Mouse (Mus musculus) liver, postnatal 0 days (tissue): ENCODE data around the gene Zfp626. TPM values are rescaled to one million over a fixed set of nuclear protein-coding genes. Genes with fewer than 3 reads are reported as not detected.

Experiments used
- ATAC-seq: fragments of 200-750 bp; cut with Nextera tagmentation; 2 replicates; pipeline ENCODE4 v1.8.0; 2017; ENCODE audit warnings: mild to moderate bottlenecking, moderate library complexity
- DNase-seq: peaks from one replicate; pipeline ENCODE4 v3.0.0-alpha.2; 2016
- H3K27ac ChIP-seq: fragments of 300-500 bp; sonication (generic); 2 replicates; pipeline ENCODE4 v1.5.1; 2014; ENCODE audit warnings: antibody characterized with exemption, moderate library complexity, mild to moderate bottlenecking, low read depth
- H3K27me3 ChIP-seq: fragments of 300-500 bp; sonication (generic); 2 replicates; pipeline ENCODE4 v1.6.1; 2014; ENCODE audit warnings: low read length, control low read depth, mixed read lengths; ENCODE audit not compliant: insufficient read depth
- H3K36me3 ChIP-seq: fragments of 300-500 bp; sonication (generic); replicated peaks from 2 replicates; pipeline ENCODE4 v1.6.1; 2014; ENCODE audit warnings: mild to moderate bottlenecking, control low read depth, low read length, moderate library complexity, mixed read lengths; ENCODE audit not compliant: insufficient read depth
- H3K4me1 ChIP-seq: fragments of 300-500 bp; sonication (generic); 2 replicates; pipeline ENCODE4 v1.6.1; 2014; ENCODE audit warnings: antibody characterized with exemption, mild to moderate bottlenecking, control low read depth; ENCODE audit not compliant: insufficient read depth
- H3K4me2 ChIP-seq: fragments of 300-500 bp; sonication (generic); 2 replicates; pipeline ENCODE4 v1.6.1; 2014; ENCODE audit warnings: low read depth, mild to moderate bottlenecking, low read length, moderate library complexity, mixed read lengths
- H3K4me3 ChIP-seq: fragments of 300-500 bp; sonication (generic); 2 replicates; pipeline ENCODE4 v1.5.1; 2014; ENCODE audit warnings: low read depth, low read length
- H3K9ac ChIP-seq: fragments of 300-500 bp; sonication (generic); replicated peaks from 2 replicates; pipeline ENCODE4 v1.6.1; 2014; ENCODE audit warnings: mild to moderate bottlenecking, moderate library complexity
- H3K9me3 ChIP-seq: fragments of 300-500 bp; sonication (generic); 2 replicates; pipeline ENCODE4 v1.6.1; 2016; ENCODE audit warnings: mild to moderate bottlenecking, control low read depth, low read length, mixed read lengths
- CTCF ChIP-seq: sonication (generic); IDR thresholded peaks from 2 replicates; pipeline ENCODE4 v1.5.1; 2016; ENCODE audit warnings: antibody characterized with exemption, low read depth
- EP300 ChIP-seq: IDR thresholded peaks from 2 replicates; pipeline ENCODE4 v1.6.1; 2016; ENCODE audit warnings: antibody characterized with exemption, low read depth, mild to moderate bottlenecking
- WGBS: fragments of 180-500 bp; shearing (Covaris S2); extraction: QIAGEN DNeasy Blood & Tissue Kit; methylation state at CpG from one replicate; pipeline ENCODE4 v1.1.7; 2014; ENCODE audit not compliant: insufficient replicate concordance; 5-methylcytosine and 5-hydroxymethylcytosine counted together
- polyA plus RNA-seq: library from polyadenylated mRNA; unstranded; fragments of >200 nt; fragmentation: Nextera tagmentation; extraction: Ambion mirVana; gene quantifications from 2 replicates; pipeline ENCODE4 v1.2.1, GENCODE M21; 2015

Zfp626 gene
- polyA plus RNA-seq, 1 experiment from 2014 or later = 0.62 TPM

GRCm38 (mm10) chr7:27834131-27834530, 27.1 kb downstream of the Zfp626 start:
- TF ChIP-seq EP300 (no peak), CTCF (no peak)
- no peaks in the 10 kb centered on the region for H3K27me3 ChIP-seq
- no peak for ATAC-seq

GRCm38 (mm10) chr7:27837896-27838295, 30.9 kb downstream of the Zfp626 start:
- no peak for TF ChIP-seq CTCF
- TF ChIP-seq EP300 = no peak
- Histone ChIP-seq H3K36me3 (no peaks in the 10 kb centered on the region), H3K27ac (peak overlapping the region; percentile 82), H3K27me3 (no peaks in the 10 kb centered on the region), H3K9ac (peak overlapping the region; percentile 62), H3K4me2 (peak overlapping the region; percentile 79), H3K9me3 (no peaks in the 10 kb centered on the region), H3K4me3 (peak overlapping the region; percentile 61), H3K4me1 (peaks cover 6% of the 10 kb centered on the region; the same call in 1 of the 2 replicates)
- DNase-seq = no peak
- peak; percentile 56; the same call in 1 of the 2 replicates for ATAC-seq
- 28% methylated on average over 6 of the region's 6 CpGs for WGBS

More at GRCm38 (mm10) chr7:27834131-27834530, 27.1 kb downstream of the Zfp626 start:
- H3K4me2 ChIP-seq = no peak overlapping the region
- no peak overlapping the region for H3K9ac ChIP-seq
- H3K36me3 ChIP-seq = no peaks in the 10 kb centered on the region
- peaks cover 3% of the 10 kb centered on the region; the same call in 1 of the 2 replicates for H3K4me1 ChIP-seq
- no peak overlapping the region for H3K4me3 ChIP-seq
- H3K27ac ChIP-seq = no peak overlapping the region
- 74% methylated on average over 2 of the region's 2 CpGs for WGBS
- H3K9me3 ChIP-seq = no peaks in the 10 kb centered on the region
- DNase-seq = no peak

DNA sequence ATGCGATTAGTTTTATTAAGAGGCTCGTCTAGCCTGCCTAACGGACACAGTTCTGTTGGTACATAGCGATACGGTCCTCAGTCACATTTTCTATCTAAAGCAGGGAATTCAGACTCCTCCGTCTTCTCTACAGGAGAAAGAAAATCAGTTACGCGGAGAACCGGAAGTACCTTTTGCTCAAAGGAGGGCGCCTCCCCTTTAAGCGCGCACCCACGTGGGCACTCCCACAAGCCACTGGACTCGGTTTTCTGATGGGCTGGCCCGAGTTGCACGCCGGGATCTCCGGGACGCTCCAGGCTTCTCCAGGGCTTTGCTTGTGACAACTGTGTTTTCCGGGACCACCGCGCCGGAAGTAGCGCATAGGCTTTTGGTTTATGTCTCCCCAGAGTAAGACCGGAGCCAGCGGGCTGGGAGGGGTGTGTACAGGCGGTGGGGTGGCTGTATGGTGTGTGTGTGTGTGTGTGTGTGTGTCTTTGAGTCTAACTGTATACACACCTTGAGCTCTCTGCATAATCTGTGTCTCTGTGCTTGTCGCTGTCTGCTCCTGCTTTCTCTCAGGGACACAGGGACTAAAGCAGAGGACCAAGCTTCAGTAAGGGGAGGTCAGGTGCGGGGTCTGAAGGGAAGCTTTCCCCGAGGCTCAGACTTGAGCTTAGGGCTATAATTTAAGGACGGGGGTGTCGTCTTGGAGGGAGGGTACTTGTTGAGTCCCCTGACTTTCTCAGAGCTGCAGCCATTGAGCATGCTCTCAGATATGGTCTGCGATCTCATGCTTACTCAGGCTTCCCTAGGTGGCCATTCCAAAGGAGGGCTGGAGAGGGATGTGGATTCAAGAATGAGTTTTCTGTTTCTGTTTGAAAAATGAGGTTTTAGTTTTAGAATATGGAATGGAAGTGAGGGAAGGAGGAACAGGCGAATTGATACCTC, 31.6 kb downstream of the Zfp626 start, which contains the start of gene Zfp59:
Gene Zfp59 (plus strand): TSS at position 285 of the 927 bp plus-strand sequence.
- WGBS = 4% methylated on average over 32 of the region's 34 CpGs
- ATAC-seq = peak; percentile 99
- Histone ChIP-seq H3K9me3 (no peaks in the 10 kb centered on the region), H3K4me2 (peak within 1 kb of the TSS; percentile 79), H3K27ac (peak within 1 kb of the TSS; percentile 82), H3K4me3 (peak within 1 kb of the TSS; percentile 61), H3K9ac (peak within 1 kb of the TSS; percentile 62), H3K36me3 (no peaks in the 10 kb centered on the region), H3K4me1 (peaks cover 6% of the 10 kb centered on the region; the same call in 1 of the 2 replicates), H3K27me3 (no peaks in the 10 kb centered on the region)
- TF ChIP-seq CTCF (0 out of 2 replicates have a peak, but pooled peaks have one; percentile 8), EP300 (0 out of 2 replicates have a peak, but pooled peaks have one; percentile 22)
- DNase-seq = peak; percentile 85

DNA sequence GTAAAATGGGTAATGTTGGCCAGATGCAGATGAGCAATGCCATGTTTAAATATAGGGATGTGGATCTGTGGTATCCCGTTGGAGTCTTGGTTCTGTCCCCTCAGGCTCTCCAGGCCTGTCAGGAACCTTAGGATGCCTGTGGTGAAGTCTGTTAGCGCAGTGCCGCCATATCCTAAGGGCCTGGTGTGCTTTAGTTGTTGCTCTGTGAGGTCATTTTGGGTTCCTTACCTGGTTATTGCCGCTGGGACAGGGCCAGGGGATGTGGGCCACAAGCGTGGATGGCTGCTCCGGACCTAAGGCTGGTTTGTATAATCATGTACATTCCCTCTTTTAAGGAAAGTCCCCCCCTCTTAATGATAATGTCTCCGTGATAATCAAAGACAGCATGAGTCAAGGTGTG, 32.6 kb downstream of the Zfp626 start:
- no peaks in the 10 kb centered on the region for H3K27me3 ChIP-seq
- no peaks in the 10 kb centered on the region for H3K9me3 ChIP-seq
- ATAC-seq = no peak
- WGBS = 89% methylated on average over 7 of the region's 7 CpGs
- H3K4me1 ChIP-seq = peaks cover 6% of the 10 kb centered on the region; the same call in 1 of the 2 replicates
- peaks cover under 1% of the 10 kb centered on the region; the same call in 1 of the 2 replicates for H3K36me3 ChIP-seq
- no peak overlapping the region for H3K4me2 ChIP-seq
- no peak overlapping the region for H3K4me3 ChIP-seq
- no peak for DNase-seq
- no peak overlapping the region for H3K27ac ChIP-seq
- no peak overlapping the region for H3K9ac ChIP-seq
- TF ChIP-seq CTCF (no peak), EP300 (no peak)

- no peak overlapping the region for H3K4me2 ChIP-seq
- TF ChIP-seq EP300 = no peak
- no peak for TF ChIP-seq CTCF
- H3K9ac ChIP-seq = no peak overlapping the region
- ATAC-seq (no peak), DNase-seq (no peak)
- no peaks in the 10 kb centered on the region for H3K9me3 ChIP-seq
- no peak overlapping the region for H3K4me3 ChIP-seq
- peaks cover 4% of the 10 kb centered on the region for H3K36me3 ChIP-seq
- H3K27ac ChIP-seq = no peak overlapping the region
- no peaks in the 10 kb centered on the region for H3K27me3 ChIP-seq
- H3K4me1 ChIP-seq = peaks cover 6% of the 10 kb centered on the region; the same call in 1 of the 2 replicates
- WGBS = 79% methylated on average over 6 of the region's 6 CpGs
Measured at GRCm38 (mm10) chr7:27840104-27840503, 33.1 kb downstream of the Zfp626 start.

- no peaks in the 10 kb centered on the region for H3K27me3 ChIP-seq
- DNase-seq = no peak
- WGBS = 81% methylated on average over 1 of the region's 1 CpGs
- no peak for TF ChIP-seq EP300
- TF ChIP-seq CTCF = no peak
- peaks cover 6% of the 10 kb centered on the region; the same call in 1 of the 2 replicates for H3K4me1 ChIP-seq
- no peaks in the 10 kb centered on the region; the same call in 1 of the 2 replicates for H3K36me3 ChIP-seq
- no peak within 1 kb of the TSS for H3K4me3 ChIP-seq
- no peak within 1 kb of the TSS for H3K4me2 ChIP-seq
- H3K9ac ChIP-seq = no peak within 1 kb of the TSS
- no peak within 1 kb of the TSS for H3K27ac ChIP-seq
- no peak for ATAC-seq
- H3K9me3 ChIP-seq = no peaks in the 10 kb centered on the region
Measured at GRCm38 (mm10) chr7:27857227-27857626, 50.2 kb downstream of the Zfp626 start, which contains the start of gene Zfp607a. Gene Zfp607a, plus strand, starts transcription at chr7:27857527.
